Mouse (Mus musculus) CH12.LX (cell line): ENCODE measurements around the gene Vmn2r83. TPM values are rescaled to one million over a fixed set of nuclear protein-coding genes. Genes with fewer than 3 reads are reported as not detected.
A peak's percentile ranks its signal among the peaks of the same experiment; 100 is the strongest.

Experiments used
- DNase-seq: peaks from one replicate; pipeline ENCODE4 v3.0.0-alpha.2; 2013; ENCODE audit errors: extremely low read depth
- H3K27ac ChIP-seq: 2 replicates; pipeline ENCODE4 v1.5.1; 2012; ENCODE audit warnings: low read depth, mild to moderate bottlenecking, control low read depth, moderate library complexity; ENCODE audit not compliant: insufficient read depth
- H3K27me3 ChIP-seq: replicated peaks from 2 replicates; pipeline ENCODE3; 2012; ENCODE audit warnings: inconsistent platforms
- H3K36me3 ChIP-seq, 2 experiments: replicated peaks in 1 of 2; 2 replicates each; pipeline versions ENCODE3 to v1.6.1; 2012; ENCODE audit warnings: inconsistent platforms in 1 of 2, low read length in 1 of 2, mild to moderate bottlenecking in 1 of 2, mixed read lengths in 1 of 2, moderate library complexity in 1 of 2; ENCODE audit not compliant: control insufficient read depth in 1 of 2, insufficient read depth in 1 of 2
- H3K4me1 ChIP-seq, 2 experiments: 2 replicates each; pipeline ENCODE4 v1.6.1; 2012; ENCODE audit warnings: inconsistent platforms in 1 of 2, moderate library complexity in 1 of 2; ENCODE audit not compliant: insufficient read depth in 2 of 2, control insufficient read depth in 1 of 2
- H3K4me2 ChIP-seq: 2 replicates; pipeline ENCODE4 v1.6.1; 2012; ENCODE audit warnings: low read depth, mild to moderate bottlenecking, control low read depth; ENCODE audit not compliant: poor library complexity, insufficient read depth, severe bottlenecking
- H3K4me3 ChIP-seq, 3 experiments: fragments of 150-350 bp in 1 of 3; sonication (generic) in 1 of 3; replicated peaks in 1 of 3; 2 replicates each; pipeline versions ENCODE3 to v1.5.1; 2011 to 2012; ENCODE audit warnings: low read depth in 2 of 3, low read length in 2 of 3, mild to moderate bottlenecking in 2 of 3, moderate library complexity in 2 of 3, control low read depth in 1 of 3, improper control_type of control experiment in 1 of 3, inconsistent platforms in 1 of 3, mixed read lengths in 1 of 3; ENCODE audit not compliant: poor library complexity in 1 of 3
- H3K79me2 ChIP-seq: replicated peaks from 2 replicates; pipeline ENCODE4 v1.6.1; 2012; ENCODE audit warnings: mild to moderate bottlenecking, moderate library complexity; ENCODE audit not compliant: control insufficient read depth, poor library complexity, insufficient read depth, severe bottlenecking; ENCODE audit errors: extremely low read depth
- H3K9ac ChIP-seq: 2 replicates; pipeline ENCODE4 v1.6.1; 2012; ENCODE audit warnings: low read depth, mild to moderate bottlenecking, control low read depth, moderate library complexity; ENCODE audit not compliant: insufficient read depth
- H3K9me3 ChIP-seq: replicated peaks from 2 replicates; pipeline ENCODE3; 2012; ENCODE audit warnings: low read length, inconsistent platforms, mixed read lengths
- CHD1 ChIP-seq: IDR thresholded peaks from 2 replicates; pipeline ENCODE4 v1.6.1; 2012; ENCODE audit warnings: low read depth, low read length, improper control_type of control experiment, inconsistent platforms
- CHD2 ChIP-seq: IDR thresholded peaks from 2 replicates; pipeline ENCODE4 v1.6.1; 2011; ENCODE audit warnings: low read length, improper control_type of control experiment
- ETS1 ChIP-seq: conservative IDR thresholded peaks from 2 replicates; pipeline ENCODE4 v1.6.1; 2012; ENCODE audit warnings: low read depth, mild to moderate bottlenecking, inconsistent platforms, low read length, improper control_type of control experiment, moderate library complexity
- IRF4 ChIP-seq: IDR thresholded peaks from 2 replicates; pipeline ENCODE4 v1.6.1; 2014; ENCODE audit warnings: low read depth, mild to moderate bottlenecking, inconsistent platforms, low read length, improper control_type of control experiment
- MAX ChIP-seq: IDR thresholded peaks from 2 replicates; pipeline ENCODE4 v1.6.1; 2011; ENCODE audit warnings: low read length, improper control_type of control experiment
- MAZ ChIP-seq: IDR thresholded peaks from 2 replicates; pipeline ENCODE4 v1.6.1; 2012; ENCODE audit warnings: low read depth, mild to moderate bottlenecking, inconsistent platforms, low read length, improper control_type of control experiment, moderate library complexity
- MYC ChIP-seq: IDR thresholded peaks from 2 replicates; pipeline ENCODE4 v1.6.1; 2011; ENCODE audit warnings: low read depth, mild to moderate bottlenecking, improper control_type of control experiment, low read length
- NELFE ChIP-seq: IDR thresholded peaks from 2 replicates; pipeline ENCODE4 v1.6.1; 2011; ENCODE audit warnings: low read depth, low read length, improper control_type of control experiment
- PAX5 ChIP-seq: IDR thresholded peaks from 2 replicates; pipeline ENCODE4 v1.6.1; 2012; ENCODE audit warnings: low read length, inconsistent platforms, mixed read lengths
- RAD21 ChIP-seq: IDR thresholded peaks from 2 replicates; pipeline ENCODE4 v1.6.1; 2011; ENCODE audit warnings: low read depth, mild to moderate bottlenecking, low read length, improper control_type of control experiment, moderate library complexity
- SMC3 ChIP-seq: IDR thresholded peaks from 2 replicates; pipeline ENCODE4 v1.6.1; 2011; ENCODE audit warnings: low read depth, low read length, improper control_type of control experiment
- TBP ChIP-seq: conservative IDR thresholded peaks from 2 replicates; pipeline ENCODE4 v1.6.1; 2011; ENCODE audit warnings: low read depth, low read length, improper control_type of control experiment
- TCF12 ChIP-seq: IDR thresholded peaks from 2 replicates; pipeline ENCODE4 v1.6.1; 2014; ENCODE audit warnings: low read depth, mild to moderate bottlenecking, inconsistent platforms, low read length, improper control_type of control experiment
- ZC3H11A ChIP-seq: IDR thresholded peaks from 2 replicates; pipeline ENCODE4 v1.6.1; 2012; ENCODE audit warnings: low read depth, mild to moderate bottlenecking, inconsistent platforms, low read length, improper control_type of control experiment
- ZNF384 ChIP-seq: IDR thresholded peaks from 2 replicates; pipeline ENCODE4 v1.6.1; 2012; ENCODE audit warnings: low read depth, low read length, improper control_type of control experiment, inconsistent platforms
- dilution Hi-C: fragments of 300-500 bp; cut with MboI; formaldehyde crosslinking; loops from 2 replicates; pipeline ENCODE4 v1.14.3; 2020; ENCODE audit warnings: low sequenced_read_pairs; ENCODE audit not compliant: extremely low pct_unique_long_range_greater_than_20kb, extremely low pct_ligation_motif_present
- in situ Hi-C: fragments of 300-500 bp; cut with MboI; formaldehyde crosslinking; loops from 3 replicates; pipeline ENCODE4 v1.14.3; 2019; ENCODE audit warnings: low sequenced_read_pairs, low pct_ligation_motif_present, low pct_unique_long_range_greater_than_20kb, mixed read lengths
- polyA plus RNA-seq: library from polyadenylated mRNA; unstranded; fragments of >175 nt; gene quantifications from 2 replicates; pipeline ENCODE4 v1.2.1, GENCODE M21; 2012; ENCODE audit warnings: low read depth; ENCODE audit not compliant: insufficient read length
- total RNA-seq, 2 experiments: library from RNA; depleted of rRNA; stranded (reverse); fragments of 300-350 nt in 1 of 2; fragments of >200 nt in 1 of 2; gene quantifications; 2 replicates each; pipeline ENCODE4 v1.2.3; 2012 to 2014

Gene Vmn2r83
- total and polyA plus RNA-seq, 3 experiments: not detected

- Histone ChIP-seq H3K9me3 (no peaks in the 10 kb centered on the region), H3K9ac (no peak overlapping the region), H3K36me3 (peaks cover 0 to 45% of the 10 kb centered on the region in 2 experiments), H3K4me3 (no peak overlapping the region), H3K4me1 (peaks cover 4 to 13% of the 10 kb centered on the region in 2 experiments; a peak in 3 of 4 replicates)
- no peak for DNase-seq
- in situ Hi-C loops: no loop called here
- TF ChIP-seq PAX5 (no peak), MAX (no peak), SMC3 (no peak), IRF4 (no peak), CHD2 (no peak)
- TF ChIP-seq, all 38 proteins: peak for 0
- no peaks in the 10 kb centered on the region for H3K79me2 ChIP-seq
- H3K27me3 ChIP-seq: peaks cover 2% of the 10 kb centered on the region
- dilution Hi-C loops: no loop called here
- no peak overlapping the region for H3K4me2 ChIP-seq
- no peak overlapping the region for H3K27ac ChIP-seq
Observed at GRCm38 (mm10) chr10:79530721-79531120, 62.2 kb downstream of the Vmn2r83 start.

- H3K4me2 ChIP-seq: no peak overlapping the region
- peaks cover 0 to 36% of the 10 kb centered on the region in 2 experiments for H3K36me3 ChIP-seq
- no peak overlapping the region for H3K9ac ChIP-seq
- H3K4me3 ChIP-seq: no peak overlapping the region
- H3K9me3 ChIP-seq: no peaks in the 10 kb centered on the region
- H3K79me2 ChIP-seq: no peaks in the 10 kb centered on the region
- dilution Hi-C loops (no loop called here), in situ Hi-C loops (no loop called here)
- H3K27me3 ChIP-seq: peaks cover 2% of the 10 kb centered on the region
- TF ChIP-seq ZNF384: no peak
- no peak for TF ChIP-seq NELFE
- TF ChIP-seq MYC: no peak
- no peak for TF ChIP-seq TBP
- no peak for TF ChIP-seq ZC3H11A
- no peak for TF ChIP-seq CHD1
- TF ChIP-seq RAD21: no peak
- no peak for TF ChIP-seq MAZ
- DNase-seq: no peak
- no peak overlapping the region for H3K27ac ChIP-seq
- H3K4me1 ChIP-seq: peaks cover 4 to 13% of the 10 kb centered on the region in 2 experiments; a peak in 3 of 4 replicates
Observed at GRCm38 (mm10) chr10:79531593-79531992, 63.1 kb downstream of the Vmn2r83 start.

GRCm38 (mm10) chr10:79532678-79533077, 64.1 kb downstream of the Vmn2r83 start:
- no peak overlapping the region for H3K27ac ChIP-seq
- H3K4me1 ChIP-seq: peaks cover 4 to 13% of the 10 kb centered on the region in 2 experiments; a peak in 3 of 4 replicates
- peaks cover 0 to 29% of the 10 kb centered on the region in 2 experiments for H3K36me3 ChIP-seq
- TF ChIP-seq TCF12 (no peak), ETS1 (no peak), MAX (no peak), TBP (no peak), ZNF384 (no peak)
- TF ChIP-seq, all 38 proteins: peak for 0
- no peak for DNase-seq
- dilution Hi-C loops: no loop called here
- Histone ChIP-seq H3K9ac (no peak overlapping the region), H3K4me3 (peak overlapping the region; percentile 62 to 74 (median 65)), H3K27me3 (peaks cover 2% of the 10 kb centered on the region), H3K9me3 (no peaks in the 10 kb centered on the region), H3K4me2 (peak overlapping the region; percentile 62), H3K79me2 (no peaks in the 10 kb centered on the region)
- in situ Hi-C loops: no loop called here
